Mouse (Mus musculus): Measurements from ENCODE around the gene BC061212. TPM values are rescaled to one million over a fixed set of nuclear protein-coding genes. Genes with fewer than 3 reads are reported as not detected.
"Not testable (repeated sequence)": the region's sequence is repeated elsewhere in the genome, so short reads cannot be mapped to it uniquely, and the experiment has no call there.

Gene BC061212
- polyA plus RNA-seq (2012; rRNA removed): not detected in 2 replicates

GRCm38 (mm10) chr5:94070445-94070844 lies at the start of gene BC061212:
TSS of gene BC061212 (minus strand) at chr5:94070545.
- no CpG with 5 or more reads among the region's 1 CpGs for WGBS
- not testable (repeated sequence) for DNase-seq (ENCODE audit: low read depth, low spot score)

GRCm38 (mm10) chr5:94076085-94076484 lies 5.7 kb upstream of the BC061212 start, which contains the start of gene Gm6351:
TSS of gene Gm6351 (plus strand) at chr5:94076385.
- no CpG with 5 or more reads among the region's 3 CpGs for WGBS

More at GRCm38 (mm10) chr5:94076085-94076484, 5.7 kb upstream of the BC061212 start, which contains the start of gene Gm6351:
- DNase-seq (ENCODE audit: low read depth, low spot score): not testable (repeated sequence)

Other genes with a start within 250 kb of the BC061212 start
- not detected in 2 replicates for gene Gm7792, start 226.8 kb downstream of the BC061212 start, polyA plus RNA-seq (2012; rRNA removed)
- gene Gm16429, start 141.5 kb downstream of the BC061212 start, polyA plus RNA-seq (2012; rRNA removed): not detected in 2 replicates
- gene Gm6351, start 5.8 kb upstream of the BC061212 start, polyA plus RNA-seq (2012; rRNA removed): not detected in 2 replicates
- not detected in 2 replicates for gene Gm3106, start 147.5 kb upstream of the BC061212 start, polyA plus RNA-seq (2012; rRNA removed)
- not detected in 2 replicates for gene A430089I19Rik, start 236.3 kb upstream of the BC061212 start, polyA plus RNA-seq (2012; rRNA removed)
- gene Gm6502, start 243.9 kb upstream of the BC061212 start, polyA plus RNA-seq (2012; rRNA removed): not detected in 2 replicates

Data from large intestine, adult 2 months (tissue).